Mouse (Mus musculus) adrenal gland, postnatal 14 days (tissue): ENCODE data around the gene Rpp30. TPM values are rescaled to one million over a fixed set of nuclear protein-coding genes. Genes with fewer than 3 reads are reported as not detected.

ENCODE experiments used
- DNase-seq: peaks from one replicate; pipeline ENCODE4 v3.0.0; 2021; ENCODE audit warnings: mixed read lengths
- long read RNA-seq, 2 experiments: library from polyadenylated mRNA; stranded (forward); transcript quantifications; one replicate each; pipeline ENCODE4 v2.0.0; 2021
- total RNA-seq: library from RNA; stranded (reverse); gene quantifications from 2 replicates; pipeline ENCODE4 v1.2.3, GENCODE M21; 2021

Rpp30 gene
- 17.7 and 18.3 TPM in 2 replicates for total RNA-seq
- long read RNA-seq, experiment 1, transcript Rpp30-201 (11 exons, 1,145 nt), result major isoform, 23 of 33 reads
- long read RNA-seq, experiment 1, partial matches to known transcripts, result 4 of 33 reads
- long read RNA-seq, experiment 1, other reads (novel, unspliced or antisense), result 6 of 33 reads
- long read RNA-seq, experiment 2, transcript Rpp30-201 (11 exons, 1,145 nt), result major isoform, 24 of 28 reads
- long read RNA-seq, experiment 2, partial matches to known transcripts, result 4 of 28 reads
- long read RNA-seq, experiment 2, other reads (novel, unspliced or antisense), result 0 of 28 reads

- peak; percentile 91 for DNase-seq
Observed at GRCm38 (mm10) chr19:36083262-36084225, at the start of gene Rpp30. Gene Rpp30, plus strand, starts transcription at chr19:36083716.

- DNase-seq, result no peak
Observed at GRCm38 (mm10) chr19:36046046-36046445, 37.5 kb upstream of the Rpp30 start.

GRCm38 (mm10) chr19:36056502-36057221 is 26.9 kb upstream of the Rpp30 start:
- no peak for DNase-seq

GRCm38 (mm10) chr19:36057231-36057811 is 26.2 kb upstream of the Rpp30 start, which contains the start of gene Htr7:
Gene Htr7, minus strand, starts transcription at chr19:36057507.
- peak; percentile 28 for DNase-seq

- DNase-seq, result no peak
Observed at GRCm38 (mm10) chr19:36062801-36063529, 20.6 kb upstream of the Rpp30 start.

- peak; percentile 49 for DNase-seq
Observed at GRCm38 (mm10) chr19:36082606-36083261, 782 bp upstream of the Rpp30 start.

- DNase-seq, result peak; percentile 16
Observed at GRCm38 (mm10) chr19:36090781-36091180, 7.3 kb downstream of the Rpp30 start.

- no peak for DNase-seq
Observed at GRCm38 (mm10) chr19:36097194-36097593, 13.7 kb downstream of the Rpp30 start.

GRCm38 (mm10) chr19:36098265-36098664 is 14.7 kb downstream of the Rpp30 start:
- DNase-seq, result no peak

- DNase-seq, result no peak
Observed at GRCm38 (mm10) chr19:36098916-36099315, 15.4 kb downstream of the Rpp30 start.

GRCm38 (mm10) chr19:36103909-36104308 is 20.4 kb downstream of the Rpp30 start:
- no peak for DNase-seq

GRCm38 (mm10) chr19:36109318-36109944 is 25.9 kb downstream of the Rpp30 start:
- DNase-seq, result no peak

- DNase-seq, result no peak
Observed at GRCm38 (mm10) chr19:36110465-36110864, 26.9 kb downstream of the Rpp30 start.

GRCm38 (mm10) chr19:36111054-36111895 is 27.8 kb downstream of the Rpp30 start:
- no peak for DNase-seq

GRCm38 (mm10) chr19:36112007-36112406 is 28.5 kb downstream of the Rpp30 start:
- DNase-seq, result no peak

GRCm38 (mm10) chr19:36116185-36116584 is 32.7 kb downstream of the Rpp30 start:
- no peak for DNase-seq

- no peak for DNase-seq
Observed at GRCm38 (mm10) chr19:36119219-36119618, 35.7 kb downstream of the Rpp30 start.

- no peak for DNase-seq
Observed at GRCm38 (mm10) chr19:36119783-36120471, 36.4 kb downstream of the Rpp30 start, which contains the start of gene Ankrd1. Gene Ankrd1, minus strand, starts transcription at chr19:36120099.

GRCm38 (mm10) chr19:36124203-36124602 is 40.7 kb downstream of the Rpp30 start:
- no peak for DNase-seq
